Mouse (Mus musculus): ENCODE results near the gene Nedd9.

The Nedd9 gene

GRCm38 (mm10) chr13:41486606-41487408 is at the start of gene Nedd9:
Gene Nedd9 (minus strand): TSS chr13:41487362.
- no peak for DNase-seq (ENCODE audit: low spot score)

DNA sequence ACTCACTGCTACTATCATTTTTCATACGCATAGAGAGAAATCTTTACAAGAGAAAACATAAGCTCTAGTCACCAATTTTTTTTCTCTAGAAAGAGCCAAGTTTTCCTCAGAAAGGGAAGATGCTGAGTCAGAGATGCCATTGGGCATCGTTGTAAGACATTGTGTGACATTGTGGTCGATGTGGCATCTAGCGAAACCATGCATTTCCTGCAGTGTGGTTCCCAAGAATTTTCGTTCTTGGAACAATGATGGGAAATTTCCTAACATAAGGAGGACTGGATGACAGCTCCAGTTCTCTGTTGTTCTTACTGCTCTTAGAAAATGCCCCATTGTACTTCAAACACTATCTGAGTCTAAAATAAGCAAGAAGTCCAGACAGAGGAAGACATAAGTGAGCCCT is 45.5 kb upstream of the Nedd9 start:
- no peak for DNase-seq (ENCODE audit: low spot score)

GRCm38 (mm10) chr13:41530326-41530725 is 43.2 kb upstream of the Nedd9 start:
- no peak for DNase-seq (ENCODE audit: low spot score)

DNA sequence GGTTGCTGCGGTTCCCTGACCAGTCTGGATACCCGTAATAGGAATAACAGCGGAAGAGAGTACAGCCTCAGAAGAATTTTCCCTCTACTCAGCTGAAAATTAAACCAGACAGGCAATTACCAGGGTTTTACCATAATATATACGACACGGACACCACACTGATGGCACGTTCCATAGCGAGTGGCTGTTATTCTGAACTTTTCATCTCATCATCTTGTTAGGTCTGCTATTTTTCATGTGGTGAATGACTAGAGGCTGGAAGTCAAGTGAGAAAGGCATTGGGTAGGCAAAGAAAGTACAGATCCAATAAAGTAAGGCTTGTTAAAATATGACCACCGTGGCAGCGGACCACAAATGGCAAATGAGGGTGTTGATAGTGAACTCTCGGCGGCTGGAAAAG is 37.0 kb upstream of the Nedd9 start:
- DNase-seq (ENCODE audit: low spot score), result no peak

- no peak for DNase-seq (ENCODE audit: low spot score)
Measured at GRCm38 (mm10) chr13:41521296-41521695, 34.1 kb upstream of the Nedd9 start.

GRCm38 (mm10) chr13:41520549-41521161 is 33.5 kb upstream of the Nedd9 start:
- DNase-seq (ENCODE audit: low spot score), result no peak

- DNase-seq (ENCODE audit: low spot score), result no peak
Measured at GRCm38 (mm10) chr13:41519792-41520191, 32.6 kb upstream of the Nedd9 start.

DNA sequence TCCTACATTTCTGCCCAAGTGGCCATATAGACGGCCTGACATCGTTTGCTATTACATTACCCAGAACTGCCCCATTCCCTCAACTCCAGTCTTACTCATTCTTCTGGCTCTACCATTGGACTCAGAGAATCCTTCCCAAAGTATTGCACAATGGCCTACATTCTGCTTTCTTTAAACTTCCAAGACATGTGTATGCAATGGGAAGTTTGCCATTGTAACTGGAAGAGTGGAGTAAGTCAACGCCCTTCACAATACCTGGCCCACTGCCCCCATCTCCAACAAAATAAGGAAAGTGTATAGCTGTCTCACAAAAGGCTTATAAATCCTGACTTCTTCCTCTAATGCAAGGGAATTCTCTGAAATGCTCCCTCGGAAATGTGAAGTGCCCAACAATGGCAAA is 30.0 kb upstream of the Nedd9 start:
- no peak for DNase-seq (ENCODE audit: low spot score)

- no peak for DNase-seq (ENCODE audit: low spot score)
Measured at GRCm38 (mm10) chr13:41515749-41516148, 28.6 kb upstream of the Nedd9 start.

DNA sequence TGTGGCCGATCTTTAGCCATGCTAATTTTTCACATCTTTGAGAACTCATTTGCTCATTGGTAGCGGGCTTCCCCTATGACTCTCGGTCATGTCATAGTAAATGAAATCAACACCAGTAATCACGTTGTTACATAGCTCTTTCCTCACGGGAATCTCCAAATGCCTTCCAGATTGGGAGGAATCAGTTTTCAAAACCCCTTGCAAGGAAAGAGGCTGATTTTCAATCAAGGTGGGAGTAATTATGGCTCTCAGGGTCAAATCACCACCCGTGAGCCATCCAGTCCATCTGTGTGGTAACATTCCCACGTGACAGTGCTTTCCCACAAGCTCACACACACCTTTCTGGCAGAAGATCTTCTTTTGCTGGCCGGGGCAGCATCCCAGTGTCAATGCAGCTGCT is 27.8 kb upstream of the Nedd9 start:
- DNase-seq (ENCODE audit: low spot score), result no peak

DNA sequence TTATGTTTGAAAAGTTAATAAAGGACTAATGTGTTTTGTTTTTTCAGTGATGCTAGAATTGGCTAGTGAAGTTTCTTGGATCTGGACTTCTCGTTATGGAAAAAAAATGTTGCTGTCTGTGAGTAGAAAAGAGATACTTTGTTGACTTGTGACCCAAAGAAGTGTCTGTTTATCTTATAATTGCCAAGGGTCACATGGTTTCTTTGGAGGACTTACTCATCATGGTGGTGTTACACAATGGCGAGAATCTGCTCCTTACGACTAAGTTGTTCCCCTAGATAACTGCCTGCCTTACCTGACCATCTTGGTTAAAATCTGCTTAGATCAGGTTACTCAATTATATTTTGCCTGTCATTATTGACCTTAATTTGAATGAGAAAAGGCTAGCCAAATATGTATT is 26.3 kb upstream of the Nedd9 start:
- DNase-seq (ENCODE audit: low spot score), result no peak

- DNase-seq (ENCODE audit: low spot score), result no peak
Measured at GRCm38 (mm10) chr13:41512243-41512642, 25.1 kb upstream of the Nedd9 start.

DNA sequence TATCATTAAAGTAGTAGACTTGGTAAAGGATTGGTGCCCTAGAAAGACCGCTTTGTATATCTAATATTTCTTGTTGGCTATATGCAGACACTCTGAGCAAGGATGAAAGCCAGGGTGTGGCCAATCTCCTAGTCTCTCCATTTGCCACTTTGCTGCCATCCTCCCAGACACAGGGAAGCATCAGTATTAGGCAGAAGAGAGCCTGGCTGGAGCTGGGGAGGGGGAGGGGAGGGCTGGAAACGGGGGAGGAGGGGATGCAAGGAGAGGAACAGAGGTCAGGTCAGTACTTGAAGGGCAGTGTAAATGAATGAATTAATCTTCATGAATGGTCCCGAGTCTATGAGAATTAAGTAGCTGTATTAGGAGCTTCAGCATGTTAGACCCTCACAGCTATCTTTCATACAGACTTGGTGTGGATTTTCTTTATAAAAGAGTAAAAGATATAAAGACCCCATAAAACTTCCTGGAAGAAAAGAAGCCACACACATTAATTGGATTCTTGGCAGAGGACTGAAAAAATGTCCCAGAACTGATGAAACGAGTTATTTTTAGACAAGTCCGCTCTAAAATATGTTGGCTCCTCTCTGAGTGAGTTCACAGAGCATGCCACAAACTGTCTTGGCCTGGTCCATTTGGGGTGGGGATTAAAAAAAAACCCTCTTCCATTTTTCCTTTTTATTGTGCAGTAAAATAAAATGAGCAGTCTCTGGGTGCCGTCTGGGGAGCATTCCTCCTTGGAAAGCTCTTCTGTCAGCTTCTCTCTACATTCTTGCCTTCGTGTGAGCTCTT is 23.7 kb upstream of the Nedd9 start:
- DNase-seq (ENCODE audit: low spot score), result no peak

- DNase-seq (ENCODE audit: low spot score), result no peak
Measured at GRCm38 (mm10) chr13:41505594-41505993, 18.4 kb upstream of the Nedd9 start.

- no peak for DNase-seq (ENCODE audit: low spot score)
Measured at GRCm38 (mm10) chr13:41504997-41505396, 17.8 kb upstream of the Nedd9 start.

GRCm38 (mm10) chr13:41504448-41504847 is 17.3 kb upstream of the Nedd9 start:
- no peak for DNase-seq (ENCODE audit: low spot score)

DNA sequence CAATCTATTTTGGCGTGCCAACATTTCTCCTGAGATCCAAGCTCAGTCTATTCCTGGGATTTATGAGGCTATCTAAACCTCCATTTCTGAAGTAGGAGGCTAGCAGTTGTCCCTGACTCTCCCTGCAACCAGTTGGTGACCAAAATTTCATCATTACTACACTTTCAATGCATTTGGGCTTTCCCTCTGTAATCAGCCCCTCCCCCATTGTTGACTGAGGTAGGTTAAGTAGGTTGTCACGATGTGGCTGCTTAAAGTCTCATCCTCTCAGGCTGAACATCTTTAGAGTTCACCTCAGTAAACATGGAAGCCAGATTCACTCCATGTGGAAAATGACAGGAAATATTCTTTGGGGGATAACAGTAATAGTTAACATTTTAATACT is 15.7 kb upstream of the Nedd9 start:
- no peak for DNase-seq (ENCODE audit: low spot score)

GRCm38 (mm10) chr13:41502136-41502916 is 15.2 kb upstream of the Nedd9 start:
- no peak for DNase-seq (ENCODE audit: low spot score)

- no peak for DNase-seq (ENCODE audit: low spot score)
Measured at GRCm38 (mm10) chr13:41500793-41501192, 13.6 kb upstream of the Nedd9 start.

GRCm38 (mm10) chr13:41498611-41499121 is 11.5 kb upstream of the Nedd9 start:
- no peak for DNase-seq (ENCODE audit: low spot score)

DNA sequence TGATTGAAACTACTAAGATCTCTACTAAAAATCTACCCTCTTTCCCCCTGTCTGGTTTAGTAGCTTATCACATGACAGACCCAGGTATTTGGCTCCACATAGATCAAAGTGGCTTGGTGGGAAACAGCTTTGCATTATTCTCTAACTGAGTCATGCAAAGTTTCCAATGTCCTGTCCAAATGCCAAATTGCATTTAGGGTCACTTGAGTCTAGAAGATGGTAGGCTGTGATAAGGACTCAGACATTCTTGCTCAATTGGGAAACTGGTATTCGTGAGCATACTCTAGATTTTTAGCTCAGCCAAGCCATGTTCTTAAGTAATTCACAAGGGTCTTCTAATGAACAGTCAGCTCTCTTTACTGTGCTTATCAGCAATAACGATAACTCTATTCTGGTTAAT is 7.5 kb upstream of the Nedd9 start:
- no peak for DNase-seq (ENCODE audit: low spot score)
